Mouse (Mus musculus) retina, postnatal 1 day (tissue): ENCODE data around the gene Mapk11.

Source experiments
- DNase-seq: peaks from one replicate; pipeline ENCODE4 v3.0.0-alpha.2; 2012

Gene Mapk11

GRCm38 (mm10) chr15:89098616-89099015, 50.8 kb downstream of the Mapk11 start:
- no peak for DNase-seq

DNA sequence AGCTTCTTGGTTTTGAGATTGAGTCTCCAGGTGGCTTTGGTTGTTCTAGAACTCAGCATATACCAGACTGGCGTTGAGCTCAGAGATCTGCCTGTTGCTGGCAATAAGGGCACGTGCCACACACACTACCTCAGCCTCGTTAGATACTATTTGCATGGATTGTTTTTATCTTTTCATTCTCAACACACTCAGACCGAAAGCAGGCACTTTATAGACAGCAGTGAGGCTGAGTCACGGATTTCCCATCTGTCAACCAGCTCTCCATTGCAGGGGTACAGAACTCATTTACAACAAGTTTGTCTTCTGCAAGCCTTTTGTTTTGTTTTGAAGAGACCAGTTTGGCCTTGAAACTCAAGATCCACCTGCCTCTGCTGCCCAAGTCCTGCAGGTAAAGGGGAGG, 52.0 kb downstream of the Mapk11 start:
- no peak for DNase-seq
